Mouse (Mus musculus): ENCODE results near the gene Olfr1461.

DNA sequence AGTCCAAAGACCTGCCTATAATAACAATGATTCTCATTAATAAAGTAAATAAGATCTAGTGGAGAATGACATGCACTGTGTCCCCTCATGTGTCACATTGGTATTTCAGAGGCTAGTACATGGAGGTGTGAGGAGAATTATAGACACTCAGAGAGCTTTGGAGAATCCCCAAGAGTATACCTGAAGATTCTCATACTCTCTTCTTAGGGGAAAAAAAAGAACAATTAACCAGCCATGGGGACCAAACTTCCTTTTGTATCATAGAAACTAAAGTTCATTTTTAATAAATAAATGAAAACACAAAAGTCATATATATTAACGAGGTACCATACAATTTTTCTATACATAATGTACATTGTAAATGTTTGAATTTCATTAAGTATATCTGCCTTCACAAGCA is 13.4 kb upstream of the Olfr1461 start, which contains the start of gene Olfr1459:
- TF ChIP-seq CTCF (IDR thresholded peaks at IDR 0.05; ENCODE audit: low read depth, low read length) (no peak), POLR2A (IDR thresholded peaks at IDR 0.05; ENCODE audit: borderline replicate concordance, low read depth, low read length) (no peak)
